Mouse (Mus musculus) lung, postnatal 4 days (tissue): ENCODE results near the gene Gm10139.
"Not testable (repeated sequence)": the region's sequence is repeated elsewhere in the genome, so short reads cannot be mapped to it uniquely, and the experiment has no call there.

ENCODE experiments used
- DNase-seq, 2 experiments: peaks; one replicate each; pipeline ENCODE4 v3.0.0; 2021

Gene Gm10139

DNA sequence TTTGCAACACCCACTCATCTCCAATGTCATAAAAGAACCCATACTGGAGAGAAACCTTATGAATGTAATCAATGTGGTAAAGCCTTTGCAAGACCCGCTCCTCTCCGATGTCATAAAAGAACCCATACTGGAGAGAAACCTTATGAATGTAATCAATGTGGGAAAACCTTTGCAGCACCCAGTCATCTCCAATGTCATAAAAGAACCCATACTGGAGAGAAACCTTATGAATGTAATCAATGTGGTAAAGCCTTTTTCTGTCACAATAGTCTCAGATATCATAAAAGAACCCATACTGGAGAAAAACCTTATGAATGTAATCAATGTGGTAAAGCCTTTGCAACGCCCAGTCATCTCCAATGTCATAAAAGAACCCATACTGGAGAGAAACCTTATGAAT lies at the start of gene Gm10139:
Gene Gm10139, plus strand, starts transcription at position 301 of the 400 bp plus-strand sequence.
- not testable (repeated sequence) for DNase-seq

DNA sequence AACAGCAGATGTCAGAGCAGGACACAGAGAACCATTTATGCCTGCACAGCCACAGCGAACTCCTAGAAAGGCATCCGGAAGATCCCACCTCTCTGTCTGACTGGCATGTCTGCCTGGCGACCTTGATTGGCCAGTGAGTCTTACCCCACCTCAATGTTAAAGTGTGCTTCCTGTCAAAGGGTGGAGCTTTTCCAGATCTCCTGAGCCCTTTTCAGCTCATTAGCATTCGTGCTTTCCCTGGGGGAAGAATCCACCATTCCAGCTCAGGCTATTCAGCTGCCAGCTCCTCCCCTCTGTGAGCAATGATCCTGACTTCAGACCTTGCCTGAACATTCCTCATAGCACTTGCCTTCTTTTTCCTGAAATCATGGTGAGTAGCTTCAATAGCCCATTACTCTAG lies 45.2 kb downstream of the Gm10139 start:
- not testable (repeated sequence) for DNase-seq
